Mouse (Mus musculus): ENCODE results near the gene Rap2a. TPM values are rescaled to one million over a fixed set of nuclear protein-coding genes. Genes with fewer than 3 reads are reported as not detected.

Rap2a gene
- total RNA-seq, 2 experiments from 2014 or later = 105 to 109 TPM

DNA sequence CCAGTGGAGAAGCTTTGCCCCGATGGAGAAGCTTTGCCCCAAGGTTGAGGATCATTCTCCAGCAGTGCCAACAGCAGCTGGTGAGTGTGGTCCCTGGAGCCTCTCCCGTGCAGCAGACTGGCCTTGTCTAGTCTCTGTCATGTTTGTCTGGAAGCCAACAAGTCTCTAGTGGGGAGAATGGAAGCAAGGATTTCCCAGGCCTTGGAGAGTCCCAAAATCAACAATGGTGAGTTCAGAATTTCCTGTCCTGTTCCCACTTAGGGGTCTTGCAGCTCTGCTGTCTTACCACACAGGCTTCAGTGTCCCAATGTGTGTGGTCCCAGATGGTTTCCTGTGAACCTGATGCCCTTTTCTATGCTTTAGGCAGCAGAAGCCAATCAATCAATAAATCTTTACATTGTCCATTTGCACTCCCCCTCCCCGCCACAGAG lies 56.6 kb downstream of the Rap2a start:
- intact Hi-C loops (cut with DNase I) = no loop called here
- DNase-seq (ENCODE audit: low spot score in 2 of 2) = no peak

DNA sequence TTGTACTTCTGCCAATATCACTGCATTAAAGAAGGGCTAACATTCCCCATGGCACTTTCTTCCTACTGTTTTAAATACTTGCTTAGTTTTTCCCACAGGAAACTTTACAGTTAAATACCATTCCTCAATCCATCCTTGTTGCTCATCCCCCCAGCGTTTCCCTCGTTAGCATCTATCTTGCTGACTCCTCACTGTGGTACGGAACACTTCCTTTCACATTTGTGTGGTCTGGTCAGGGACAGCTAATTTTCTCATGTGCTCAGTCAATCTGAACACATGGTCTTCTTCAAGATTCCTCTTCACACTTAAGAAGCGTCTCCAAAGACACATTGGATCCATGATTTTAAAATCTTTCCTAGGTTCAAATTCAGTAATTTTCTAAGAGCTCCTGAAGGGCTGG lies 57.2 kb downstream of the Rap2a start:
- intact Hi-C loops (cut with DNase I) = no loop called here
- DNase-seq (ENCODE audit: low spot score in 2 of 2) = no peak

DNA sequence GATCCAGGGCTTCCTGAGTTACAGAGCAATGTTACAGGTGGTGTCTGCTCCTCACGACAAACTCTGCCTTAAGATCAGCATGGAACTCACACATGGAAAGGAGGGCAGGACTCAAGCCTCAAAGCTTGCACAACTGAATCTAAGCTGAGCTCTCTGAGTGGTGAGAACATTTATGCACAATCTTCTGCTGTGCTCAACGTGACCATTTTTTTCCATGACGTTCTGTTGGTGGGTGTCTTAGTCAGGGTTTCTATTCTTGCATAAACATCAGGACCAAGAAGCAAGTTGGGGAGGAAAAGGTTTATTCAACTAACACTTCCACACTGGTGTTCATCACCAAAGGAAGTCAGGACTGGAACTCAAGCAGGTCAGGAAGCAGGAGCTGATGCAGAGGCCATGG lies 57.7 kb downstream of the Rap2a start:
- intact Hi-C loops (cut with DNase I) = no loop called here
- peak in 1 of 2 experiments; percentile 32 for DNase-seq (ENCODE audit: low spot score in 2 of 2)

DNA sequence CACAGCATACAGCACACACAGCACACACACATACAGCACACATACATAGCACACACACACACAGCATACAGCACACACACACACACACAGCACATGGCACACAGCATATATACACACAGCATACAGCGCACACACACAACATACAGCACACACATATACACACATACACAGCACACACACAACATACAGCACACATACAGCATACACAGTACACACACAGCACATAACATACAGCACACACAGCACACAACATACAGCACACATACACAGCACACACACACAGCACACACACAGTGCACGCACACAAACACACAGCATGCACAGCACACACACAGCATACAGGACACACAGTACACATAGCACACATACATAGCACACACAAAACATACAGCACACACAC lies 60.9 kb downstream of the Rap2a start:
- no peak for DNase-seq (ENCODE audit: low spot score in 2 of 2)
- intact Hi-C loops (cut with DNase I) = no loop called here

DNA sequence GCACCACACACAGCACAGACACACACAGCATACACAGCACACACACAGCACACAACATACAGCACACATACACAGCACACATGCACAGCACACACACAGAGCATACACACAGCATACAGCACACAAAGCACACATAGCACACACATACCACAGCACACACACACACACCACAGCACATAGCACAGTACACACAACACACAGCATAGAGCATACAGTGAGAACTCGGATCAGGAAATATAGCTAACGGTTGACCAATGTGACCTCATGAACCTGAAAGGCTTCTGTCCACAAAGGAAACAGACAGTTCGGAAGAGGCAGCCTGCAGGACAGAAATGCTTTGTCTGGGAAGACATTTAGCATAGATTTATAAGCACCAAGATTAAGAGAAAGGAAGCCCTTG lies 61.4 kb downstream of the Rap2a start:
- DNase-seq (ENCODE audit: low spot score in 2 of 2) = no peak
- intact Hi-C loops (cut with DNase I) = no loop called here

DNA sequence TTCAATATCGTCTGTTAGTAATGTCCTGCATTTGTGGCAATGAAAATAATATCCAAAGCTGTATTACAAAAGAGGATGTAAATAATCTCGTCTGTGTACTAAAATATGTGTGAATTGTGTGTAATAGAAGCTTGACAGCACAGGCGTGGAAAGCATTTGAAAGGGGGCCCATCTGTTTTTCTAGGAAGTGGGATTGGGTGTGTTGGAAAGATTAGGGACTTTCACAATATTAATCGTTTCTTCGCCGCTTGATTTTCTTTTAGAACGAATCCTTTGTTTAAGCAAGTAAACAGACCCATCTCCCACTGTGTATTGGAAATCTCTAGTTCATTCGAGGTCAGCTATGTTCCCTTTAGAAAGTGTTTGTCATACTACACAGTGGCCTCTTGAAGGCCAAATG lies 64.2 kb downstream of the Rap2a start:
- no peak for DNase-seq (ENCODE audit: low spot score in 2 of 2)
- intact Hi-C loops (cut with DNase I) = no loop called here

DNA sequence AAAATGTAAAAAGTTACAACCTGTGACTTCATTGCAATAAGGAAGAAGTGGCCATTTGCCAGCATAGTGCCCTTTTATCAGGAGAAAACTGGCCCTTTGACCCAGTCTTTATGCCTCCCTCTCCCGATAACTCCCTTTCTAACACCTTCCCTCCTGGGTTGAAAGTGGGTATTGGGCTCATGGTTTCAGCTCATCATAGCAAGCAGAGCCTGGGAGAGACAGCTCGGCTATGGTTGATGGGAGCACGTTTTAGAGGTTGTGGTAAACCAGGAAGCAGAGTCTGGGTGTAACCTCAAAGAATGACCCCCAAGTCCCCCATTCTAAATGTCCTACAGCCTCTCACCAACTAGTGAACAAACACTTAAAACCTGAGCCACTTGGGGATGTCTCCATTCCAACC lies 64.7 kb downstream of the Rap2a start:
- DNase-seq (ENCODE audit: low spot score in 2 of 2) = no peak
- intact Hi-C loops (cut with DNase I) = no loop called here

DNA sequence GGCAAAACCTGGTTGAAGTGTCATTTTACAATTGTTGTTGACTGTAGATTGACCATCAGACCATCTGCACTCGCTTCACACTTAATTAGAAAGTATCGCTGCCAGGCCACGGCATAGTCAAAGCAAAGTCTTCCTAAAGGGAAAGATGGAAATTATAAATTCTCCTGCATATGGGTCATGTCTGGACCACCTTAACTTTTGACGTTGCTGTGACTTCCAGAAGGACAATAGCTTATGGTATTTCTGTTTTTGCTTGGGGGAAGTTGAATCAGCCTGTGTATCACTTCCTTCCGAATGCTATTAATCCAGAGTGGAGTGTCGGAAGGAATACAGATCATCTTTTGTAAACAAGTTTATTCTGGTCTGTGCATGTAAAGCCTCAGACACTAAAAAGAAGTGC lies 65.6 kb downstream of the Rap2a start:
- intact Hi-C loops (cut with DNase I) = no loop called here
- no peak for DNase-seq (ENCODE audit: low spot score in 2 of 2)

DNA sequence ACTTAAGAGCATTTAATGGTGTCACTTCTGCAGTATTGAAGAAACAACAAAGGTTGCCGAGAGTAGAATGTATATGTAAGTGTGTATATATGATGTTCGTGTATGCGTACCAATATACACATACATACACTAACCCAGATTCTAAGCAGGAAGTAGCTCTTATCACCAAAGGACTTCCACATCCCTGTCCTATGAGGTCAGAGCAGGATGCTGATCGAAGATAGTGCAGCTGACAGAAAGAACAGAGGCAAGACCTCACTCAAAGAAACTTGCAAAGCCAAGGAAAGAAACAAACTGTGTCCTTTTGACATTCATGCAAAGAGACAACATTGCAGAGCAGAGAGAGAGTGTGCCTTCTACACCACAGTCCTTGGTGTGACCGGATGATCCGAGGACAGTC lies 66.3 kb downstream of the Rap2a start:
- intact Hi-C loops (cut with DNase I) = no loop called here
- no peak for DNase-seq (ENCODE audit: low spot score in 2 of 2)

DNA sequence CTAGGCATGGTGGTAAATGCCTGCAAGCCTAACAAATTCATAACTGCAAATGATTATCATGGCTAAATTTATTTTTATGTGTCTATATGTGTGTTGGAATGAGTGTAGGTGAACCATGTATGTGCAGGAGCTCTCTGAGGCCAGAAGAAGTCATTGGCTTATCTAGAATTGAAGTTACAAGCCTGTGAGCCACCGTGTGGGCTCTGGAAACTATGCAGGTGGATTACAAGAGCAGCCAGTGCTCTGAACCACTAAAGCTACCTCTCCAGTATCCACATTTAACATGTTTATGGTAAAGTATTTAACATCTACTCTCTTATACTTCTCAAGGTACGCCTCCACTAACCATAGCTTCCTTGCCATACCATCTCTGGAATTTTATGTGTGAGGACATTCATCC lies 66.7 kb downstream of the Rap2a start:
- intact Hi-C loops (cut with DNase I) = no loop called here

More for the DNA sequence above, 66.7 kb downstream of the Rap2a start:
- no peak for DNase-seq (ENCODE audit: low spot score in 2 of 2)

Other genes starting within 250 kb of the Rap2a start
- gene Mbnl2, start 202.8 kb upstream of the Rap2a start, total RNA-seq (2021) = 100 to 1,000 TPM; 192 to 202 TPM